Mouse (Mus musculus): ENCODE measurements around the gene Stk11.

DNA sequence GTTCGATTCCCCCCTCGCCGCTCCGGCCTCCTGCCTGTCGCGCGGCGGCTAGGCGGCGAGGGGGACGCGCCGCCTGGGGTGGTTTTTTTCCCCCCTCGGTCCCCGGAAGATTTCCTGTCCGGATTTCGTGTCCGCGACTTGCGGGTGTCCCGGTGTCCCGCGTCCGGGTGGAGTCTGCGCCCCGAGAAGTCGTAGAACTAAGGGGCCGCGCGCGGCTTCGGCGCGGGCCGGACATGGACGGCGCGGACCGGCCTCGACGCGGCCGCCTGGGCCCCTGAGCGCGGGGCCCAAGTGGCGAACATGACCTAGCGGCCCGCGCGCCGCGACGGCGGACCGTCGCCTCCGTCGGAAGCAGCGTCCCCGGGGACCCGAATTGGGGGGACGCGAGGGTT, 337 bp downstream of the Stk11 start:
- TF ChIP-seq CTCF (IDR thresholded peaks at IDR 0.05; ENCODE audit: low read depth) (no peak), EP300 (IDR thresholded peaks at IDR 0.05; ENCODE audit: low read depth) (no peak)
